Mouse (Mus musculus): ENCODE results near the gene Gm8298.
"Not testable (repeated sequence)": the region's sequence is repeated elsewhere in the genome, so short reads cannot be mapped to it uniquely, and the experiment has no call there.

The Gm8298 gene

GRCm38 (mm10) chr3:59860751-59861150, at the start of gene Gm8298:
Gene Gm8298 (plus strand): TSS chr3:59861051.
- no peak for DNase-seq (ENCODE audit: extremely low read depth, insufficient read length, low spot score)

- no peak for DNase-seq (ENCODE audit: extremely low read depth, insufficient read length, low spot score)
Observed at GRCm38 (mm10) chr3:59813169-59813568, 47.7 kb upstream of the Gm8298 start.

GRCm38 (mm10) chr3:59870765-59871164, 9.9 kb downstream of the Gm8298 start:
- DNase-seq (ENCODE audit: extremely low read depth, insufficient read length, low spot score) = peak; percentile 3

- DNase-seq (ENCODE audit: extremely low read depth, insufficient read length, low spot score) = not testable (repeated sequence)
Observed at GRCm38 (mm10) chr3:59877601-59878000, 16.8 kb downstream of the Gm8298 start.

GRCm38 (mm10) chr3:59879801-59880554, 19.1 kb downstream of the Gm8298 start:
- DNase-seq (ENCODE audit: extremely low read depth, insufficient read length, low spot score) = not testable (repeated sequence)

- no peak for DNase-seq (ENCODE audit: extremely low read depth, insufficient read length, low spot score)
Observed at GRCm38 (mm10) chr3:59893276-59893675, 32.4 kb downstream of the Gm8298 start.

- DNase-seq (ENCODE audit: extremely low read depth, insufficient read length, low spot score) = no peak
Observed at GRCm38 (mm10) chr3:59924914-59925313, 64.1 kb downstream of the Gm8298 start, which contains the start of gene C130079G13Rik. Gene C130079G13Rik (plus strand): TSS chr3:59925214.

All from 3134 (cell line).